Mouse (Mus musculus) testis, adult 2 months (tissue): Measurements from ENCODE around the gene Cd300e.

ENCODE experiments used
- CTCF ChIP-seq: fragments of 200-500 bp; IDR thresholded peaks from 2 replicates; pipeline ENCODE4 v1.5.1; 2012; ENCODE audit warnings: low read depth, mild to moderate bottlenecking, inconsistent platforms, low read length, moderate library complexity; ENCODE audit not compliant: control insufficient read depth, insufficient read depth, insufficient replicate concordance
- POLR2A ChIP-seq: fragments of 200-500 bp; IDR thresholded peaks from 2 replicates; pipeline ENCODE4 v1.6.1; 2012; ENCODE audit warnings: low read depth, mild to moderate bottlenecking, inconsistent platforms, low read length, moderate library complexity; ENCODE audit not compliant: control insufficient read depth

GRCm38 (mm10) chr11:115048259-115048658 is 13.7 kb downstream of the Cd300e start, which contains the start of gene Cd300ld3:
- TF ChIP-seq POLR2A = no peak
- no peak for TF ChIP-seq CTCF
